Mouse (Mus musculus): ENCODE measurements around the gene Mical2. TPM values are rescaled to one million over a fixed set of nuclear protein-coding genes. Genes with fewer than 3 reads are reported as not detected.

The Mical2 gene
- polyA plus RNA-seq, 1 experiment, result 4.8 TPM

DNA sequence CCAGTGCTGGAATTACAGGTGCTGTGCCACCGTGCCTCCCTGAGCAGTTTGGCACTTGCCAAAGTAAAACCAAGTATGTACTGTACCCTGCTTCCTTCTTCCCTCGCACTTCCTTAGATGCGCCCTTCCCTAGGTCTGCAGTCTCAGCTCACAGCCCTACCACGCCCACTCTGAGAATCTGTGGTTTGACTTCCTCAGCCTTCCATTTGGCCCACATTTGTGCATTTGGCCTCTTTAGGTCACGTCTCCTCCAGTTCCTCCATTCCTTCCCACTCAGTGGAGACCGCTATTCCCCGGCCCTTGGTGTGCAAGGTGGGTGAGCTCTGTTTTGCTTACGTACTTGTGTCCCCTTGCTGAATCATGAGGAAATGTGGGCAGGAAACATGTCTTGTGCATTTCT is 59.9 kb downstream of the Mical2 start:
- DNase-seq (ENCODE audit: low read depth), result no peak
- TF ChIP-seq POLR2A (IDR thresholded peaks at IDR 0.05; ENCODE audit: borderline replicate concordance, extremely low read depth, insufficient read depth, insufficient read length, poor library complexity, severe bottlenecking), result no peak

DNA sequence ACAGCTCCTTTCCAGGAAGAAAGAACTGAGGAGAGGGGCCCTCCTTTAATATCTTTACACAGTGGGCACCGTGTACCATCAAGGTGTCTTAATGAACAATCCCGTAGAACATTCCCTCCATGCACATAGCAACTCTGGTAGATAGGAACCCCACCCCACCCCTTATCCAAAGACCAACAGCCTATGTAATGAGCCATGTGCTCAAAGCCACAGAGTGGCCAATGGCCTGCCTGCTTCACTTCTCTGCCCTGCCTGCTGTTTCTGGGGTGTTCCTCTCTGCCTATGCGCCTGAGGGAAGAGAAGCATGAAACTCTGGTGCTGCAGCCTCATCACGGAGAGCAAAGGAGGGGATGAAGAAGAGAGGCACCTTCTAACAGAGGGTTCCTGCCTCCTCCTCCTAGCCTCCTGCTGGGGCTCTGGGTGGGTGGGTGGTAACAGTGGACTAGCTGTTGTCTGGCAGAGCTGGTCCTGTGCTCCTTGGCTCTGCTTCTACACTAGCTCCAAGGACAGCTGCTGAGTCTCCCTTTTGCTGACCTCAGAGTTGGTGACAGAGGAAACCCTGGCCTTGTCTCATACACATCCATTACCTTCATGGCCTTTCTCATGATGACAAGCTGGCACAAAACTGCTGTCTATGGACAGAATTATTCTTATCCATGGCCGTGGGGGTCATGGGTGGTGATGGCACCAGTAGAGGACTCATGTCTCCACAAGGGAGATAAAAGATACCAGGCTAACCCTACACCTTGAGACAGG is 62.9 kb downstream of the Mical2 start:
- no peak for DNase-seq (ENCODE audit: low read depth)
- TF ChIP-seq CTCF (IDR thresholded peaks at IDR 0.05; ENCODE audit: borderline replicate concordance, extremely low read depth, insufficient read depth, insufficient read length), result no peak
- no peak for TF ChIP-seq POLR2A (IDR thresholded peaks at IDR 0.05; ENCODE audit: borderline replicate concordance, extremely low read depth, insufficient read depth, insufficient read length, poor library complexity, severe bottlenecking)

DNA sequence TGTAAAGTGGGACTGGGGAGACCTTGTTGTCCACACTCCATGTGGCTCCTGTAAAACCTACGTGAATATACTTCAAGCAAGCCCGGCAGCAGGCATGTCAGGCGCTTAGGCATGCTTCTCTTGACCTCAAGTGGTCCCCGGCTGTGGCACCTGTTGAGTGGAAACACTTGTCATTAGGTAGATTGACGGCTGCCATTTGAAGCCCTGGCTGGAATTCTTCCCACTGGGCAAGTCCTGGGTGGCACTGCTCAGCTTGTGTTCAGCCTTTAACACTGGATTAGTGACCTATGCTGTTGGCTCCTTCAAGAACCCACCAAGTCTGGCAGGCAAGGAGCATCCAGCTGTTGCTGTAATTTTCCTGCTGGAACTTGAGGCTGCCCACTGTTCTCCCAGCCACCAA is 63.9 kb downstream of the Mical2 start:
- TF ChIP-seq POLR2A (IDR thresholded peaks at IDR 0.05; ENCODE audit: borderline replicate concordance, extremely low read depth, insufficient read depth, insufficient read length, poor library complexity, severe bottlenecking) (no peak), CTCF (IDR thresholded peaks at IDR 0.05; ENCODE audit: borderline replicate concordance, extremely low read depth, insufficient read depth, insufficient read length) (no peak)
- no peak for DNase-seq (ENCODE audit: low read depth)

DNA sequence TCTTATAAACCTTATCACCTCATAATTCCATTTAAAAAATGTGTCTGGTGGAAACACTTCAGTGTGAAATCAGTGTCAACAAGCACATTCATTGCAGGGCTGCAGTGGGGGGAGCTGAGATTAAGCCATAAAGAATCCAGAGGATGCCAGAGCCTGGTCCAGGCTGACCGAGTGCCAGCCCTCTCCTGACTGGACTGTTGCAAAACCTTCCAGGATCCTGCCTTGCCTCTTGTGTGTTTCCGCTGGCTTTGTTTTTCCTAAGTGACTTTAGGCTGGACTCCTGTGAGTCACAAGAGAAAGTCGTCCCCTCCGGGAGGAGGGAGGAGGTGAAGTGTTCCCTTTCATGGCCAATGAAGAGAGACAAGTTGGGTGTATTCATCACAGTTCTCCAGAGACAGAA is 64.3 kb downstream of the Mical2 start:
- no peak for TF ChIP-seq POLR2A (IDR thresholded peaks at IDR 0.05; ENCODE audit: borderline replicate concordance, extremely low read depth, insufficient read depth, insufficient read length, poor library complexity, severe bottlenecking)
- TF ChIP-seq CTCF (IDR thresholded peaks at IDR 0.05; ENCODE audit: borderline replicate concordance, extremely low read depth, insufficient read depth, insufficient read length), result no peak
- DNase-seq (ENCODE audit: low read depth), result no peak

DNA sequence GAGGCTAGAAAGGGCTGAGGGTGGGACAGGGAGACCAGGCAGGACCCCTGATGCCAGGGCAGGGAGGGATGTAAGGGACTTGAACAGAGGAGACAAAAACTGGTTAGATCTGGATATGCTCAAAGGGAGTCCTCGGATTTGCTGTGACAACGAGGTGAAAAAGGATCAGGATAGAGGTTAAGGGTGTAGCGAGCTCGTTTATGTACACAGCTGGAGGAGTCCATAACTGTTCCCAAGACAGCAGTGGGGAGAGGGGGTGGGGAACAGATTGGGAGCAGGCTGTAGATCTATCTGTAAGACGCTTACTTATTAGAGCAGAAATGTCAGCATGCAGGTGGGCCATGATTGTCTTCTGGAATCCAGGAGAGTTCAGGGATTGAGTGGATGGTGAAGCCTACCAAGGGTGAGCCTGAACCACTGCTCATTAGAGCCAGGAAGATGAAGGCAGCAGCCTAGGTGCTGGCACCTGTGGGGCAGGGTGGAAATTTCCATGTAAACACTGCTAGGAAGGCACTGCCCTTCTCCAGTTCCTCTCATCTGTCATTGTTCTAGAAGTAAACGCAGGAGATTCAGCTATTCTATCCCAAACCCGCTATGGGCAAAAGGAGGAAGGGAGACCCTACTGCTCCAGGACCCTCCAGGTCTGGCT is 67.9 kb downstream of the Mical2 start:
- TF ChIP-seq CTCF (IDR thresholded peaks at IDR 0.05; ENCODE audit: borderline replicate concordance, extremely low read depth, insufficient read depth, insufficient read length), result no peak
- no peak for TF ChIP-seq POLR2A (IDR thresholded peaks at IDR 0.05; ENCODE audit: borderline replicate concordance, extremely low read depth, insufficient read depth, insufficient read length, poor library complexity, severe bottlenecking)
- no peak for DNase-seq (ENCODE audit: low read depth)

DNA sequence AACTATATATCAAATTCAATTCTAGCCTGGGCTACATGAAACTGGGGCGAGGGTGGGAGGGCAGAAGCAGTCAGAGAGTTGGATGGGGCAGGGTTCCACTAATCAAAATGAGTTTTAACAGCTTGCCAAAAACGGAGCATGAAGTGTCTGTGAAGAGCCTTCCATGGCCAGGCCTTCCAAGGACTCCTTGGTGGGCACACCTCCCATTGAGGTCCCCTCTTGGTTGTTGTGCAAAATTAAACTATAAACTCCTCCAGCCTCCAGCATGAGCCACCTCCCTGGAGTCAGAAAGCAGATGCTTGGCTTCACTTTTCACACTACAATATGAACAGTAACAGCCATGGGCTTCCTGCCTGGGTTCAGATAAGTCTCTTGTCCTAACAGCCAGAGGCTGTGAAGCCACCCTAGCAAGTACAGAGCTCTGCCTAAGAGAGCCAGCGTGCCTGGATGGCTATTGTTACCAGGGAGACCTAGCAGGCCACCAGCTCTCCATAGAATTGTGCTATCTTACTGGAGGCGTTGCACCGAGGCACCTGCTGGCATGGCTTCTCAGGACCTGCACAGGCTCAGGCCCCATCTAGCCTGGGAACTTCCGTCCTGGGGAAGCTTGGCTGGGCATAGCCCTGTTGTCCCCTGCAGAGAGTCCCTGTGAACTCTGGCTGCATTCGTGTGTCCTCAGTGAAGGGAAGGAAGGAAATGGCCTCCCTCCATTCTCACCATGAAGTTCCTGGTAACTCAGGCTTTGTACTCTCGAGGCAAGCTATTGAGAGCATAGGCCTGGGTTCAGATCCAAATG is 70.0 kb downstream of the Mical2 start:
- no peak for DNase-seq (ENCODE audit: low read depth)
- TF ChIP-seq CTCF (IDR thresholded peaks at IDR 0.05; ENCODE audit: borderline replicate concordance, extremely low read depth, insufficient read depth, insufficient read length), result no peak
- TF ChIP-seq POLR2A (IDR thresholded peaks at IDR 0.05; ENCODE audit: borderline replicate concordance, extremely low read depth, insufficient read depth, insufficient read length, poor library complexity, severe bottlenecking), result no peak

DNA sequence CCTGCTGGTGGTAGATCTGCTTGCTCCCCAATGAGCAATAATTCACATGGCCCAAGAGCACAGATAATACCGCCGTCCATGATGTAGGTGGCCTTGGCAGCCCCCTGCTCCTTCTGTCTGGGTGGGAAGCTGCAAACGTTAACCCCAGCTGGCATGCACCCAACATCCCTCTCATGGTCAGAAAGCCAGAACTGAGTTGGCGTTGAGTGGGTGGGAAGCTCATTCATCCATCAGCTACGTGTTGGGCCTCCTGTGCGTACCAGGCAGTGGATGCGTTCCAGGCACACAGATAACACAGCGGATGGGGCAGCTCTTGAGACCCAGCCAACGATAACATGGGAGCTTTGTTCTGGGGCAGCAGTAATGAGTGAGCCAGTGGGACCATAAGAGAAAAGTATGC is 72.4 kb downstream of the Mical2 start:
- DNase-seq (ENCODE audit: low read depth), result peak; percentile 55
- TF ChIP-seq CTCF (IDR thresholded peaks at IDR 0.05; ENCODE audit: borderline replicate concordance, extremely low read depth, insufficient read depth, insufficient read length) (no peak), POLR2A (IDR thresholded peaks at IDR 0.05; ENCODE audit: borderline replicate concordance, extremely low read depth, insufficient read depth, insufficient read length, poor library complexity, severe bottlenecking) (no peak)

DNA sequence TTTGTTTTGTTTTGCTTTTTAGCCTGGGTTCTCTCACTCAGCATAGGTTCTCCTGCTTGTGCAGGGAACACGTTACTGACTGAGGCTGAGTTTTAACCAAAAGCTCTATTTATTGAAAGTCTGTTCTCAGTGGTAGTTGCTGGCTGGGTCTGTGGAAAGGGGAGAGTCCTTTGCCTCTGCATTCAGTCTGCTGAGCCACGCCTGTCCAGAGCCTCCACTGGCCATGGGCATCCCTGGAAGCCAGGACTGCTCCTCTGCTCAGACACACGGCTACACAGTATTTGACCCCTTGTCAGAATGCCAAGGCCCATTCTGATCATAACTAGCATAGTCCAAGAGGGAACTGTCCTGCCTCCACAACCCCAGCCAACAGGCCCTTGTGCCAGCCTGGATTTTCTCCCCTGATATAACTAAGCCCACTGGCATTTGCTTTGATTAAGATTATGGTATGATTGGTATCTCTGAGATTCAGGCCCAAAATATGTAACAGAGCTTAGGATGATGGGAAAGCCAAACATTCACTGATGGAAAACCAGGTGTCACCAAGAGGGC is 73.3 kb downstream of the Mical2 start:
- no peak for DNase-seq (ENCODE audit: low read depth)

DNA sequence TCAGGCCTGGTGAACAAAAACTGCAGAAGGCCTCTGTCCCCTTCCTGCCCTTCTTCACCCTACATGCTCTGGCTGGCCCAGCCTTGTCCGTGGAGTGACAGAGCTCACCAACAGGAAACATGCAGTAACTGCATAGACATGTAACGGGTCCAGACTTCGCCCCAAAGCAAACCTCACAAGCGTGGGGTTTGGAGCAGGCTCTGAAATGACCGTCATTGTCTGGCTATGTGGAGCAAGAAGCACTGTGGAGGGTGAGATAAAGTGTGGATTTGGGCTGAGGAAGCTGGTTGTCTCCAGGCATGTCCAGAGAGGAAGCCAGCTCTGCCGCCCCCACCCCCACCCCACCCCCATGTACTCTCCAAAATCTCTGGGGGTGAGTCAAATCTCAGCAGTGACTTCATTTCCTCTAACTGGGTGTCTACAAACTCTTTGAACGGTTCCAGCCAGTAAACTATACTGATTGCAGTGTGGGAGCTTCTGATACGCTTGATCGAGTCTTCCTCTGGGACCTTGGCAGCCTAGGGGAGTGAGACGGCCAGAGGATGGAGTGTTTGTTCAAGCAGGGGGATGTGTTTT is 74.0 kb downstream of the Mical2 start:
- TF ChIP-seq CTCF (IDR thresholded peaks at IDR 0.05; ENCODE audit: borderline replicate concordance, extremely low read depth, insufficient read depth, insufficient read length), result no peak
- TF ChIP-seq POLR2A (IDR thresholded peaks at IDR 0.05; ENCODE audit: borderline replicate concordance, extremely low read depth, insufficient read depth, insufficient read length, poor library complexity, severe bottlenecking), result no peak
- DNase-seq (ENCODE audit: low read depth), result no peak

More for the DNA sequence above, 73.3 kb downstream of the Mical2 start:
- TF ChIP-seq CTCF (IDR thresholded peaks at IDR 0.05; ENCODE audit: borderline replicate concordance, extremely low read depth, insufficient read depth, insufficient read length), result no peak
- no peak for TF ChIP-seq POLR2A (IDR thresholded peaks at IDR 0.05; ENCODE audit: borderline replicate concordance, extremely low read depth, insufficient read depth, insufficient read length, poor library complexity, severe bottlenecking)

DNA sequence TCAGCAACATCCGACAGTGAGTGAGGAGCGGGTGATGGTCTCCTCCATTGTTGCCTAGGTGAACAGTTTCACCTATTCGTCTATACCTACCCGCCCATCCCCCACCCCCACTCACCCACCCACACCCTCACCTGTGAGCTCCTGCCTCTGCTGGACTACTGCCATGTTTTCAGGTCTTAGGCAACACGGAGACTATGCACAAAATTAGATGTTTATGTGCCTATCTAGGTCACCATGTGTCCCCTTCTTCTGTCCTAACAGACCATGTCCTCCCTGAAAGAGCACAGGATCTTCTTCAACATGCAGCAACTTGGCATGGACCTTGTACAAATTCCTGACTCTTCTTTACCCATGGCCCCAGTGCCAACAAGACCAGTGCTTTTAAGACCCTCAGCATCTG is 74.5 kb downstream of the Mical2 start:
- TF ChIP-seq POLR2A (IDR thresholded peaks at IDR 0.05; ENCODE audit: borderline replicate concordance, extremely low read depth, insufficient read depth, insufficient read length, poor library complexity, severe bottlenecking), result no peak
- TF ChIP-seq CTCF (IDR thresholded peaks at IDR 0.05; ENCODE audit: borderline replicate concordance, extremely low read depth, insufficient read depth, insufficient read length), result no peak
- no peak for DNase-seq (ENCODE audit: low read depth)

DNA sequence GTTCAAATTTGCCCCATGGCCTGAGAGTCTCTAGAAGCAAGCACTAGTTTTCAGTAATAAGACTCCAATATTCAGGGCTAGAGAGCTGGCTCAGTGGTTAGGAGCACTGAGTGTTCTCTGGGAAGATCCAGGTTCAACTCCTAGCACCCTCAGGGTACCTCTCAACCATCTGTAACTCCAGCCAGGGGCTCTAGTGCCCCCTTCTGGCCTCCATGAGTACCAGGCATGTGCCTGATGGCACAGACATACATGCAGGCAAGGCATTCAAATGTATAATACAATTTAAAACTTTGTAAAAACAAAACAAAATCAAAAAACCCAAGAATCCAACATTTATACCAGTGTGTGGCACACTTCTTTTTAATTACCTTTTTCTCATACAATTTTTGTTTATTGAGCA is 75.4 kb downstream of the Mical2 start:
- TF ChIP-seq CTCF (IDR thresholded peaks at IDR 0.05; ENCODE audit: borderline replicate concordance, extremely low read depth, insufficient read depth, insufficient read length), result no peak
- no peak for DNase-seq (ENCODE audit: low read depth)

All from brain, embryonic 14.5 days (tissue).